Mouse (Mus musculus) myocyte (in vitro differentiated cells): ENCODE measurements around the gene Ppfia3.

Experiments
- CEBPB ChIP-seq: IDR thresholded peaks from 2 replicates; pipeline ENCODE4 v1.6.1; 2011; ENCODE audit warnings: mild to moderate bottlenecking, moderate library complexity; ENCODE audit not compliant: poor library complexity, insufficient read depth, severe bottlenecking
- E2F4 ChIP-seq: IDR thresholded peaks from one replicate; pipeline ENCODE4 v1.6.1; 2011; ENCODE audit warnings: mild to moderate bottlenecking, control low read depth, moderate library complexity; ENCODE audit not compliant: insufficient read depth
- POLR2A ChIP-seq: IDR thresholded peaks from one replicate; pipeline ENCODE4 v1.6.1; 2011; ENCODE audit warnings: low read depth, mild to moderate bottlenecking, control low read depth, moderate library complexity; ENCODE audit not compliant: insufficient read length
- USF1 ChIP-seq: IDR thresholded peaks from one replicate; pipeline ENCODE4 v1.6.1; 2011; ENCODE audit warnings: low read depth, mild to moderate bottlenecking, control low read depth, moderate library complexity

DNA sequence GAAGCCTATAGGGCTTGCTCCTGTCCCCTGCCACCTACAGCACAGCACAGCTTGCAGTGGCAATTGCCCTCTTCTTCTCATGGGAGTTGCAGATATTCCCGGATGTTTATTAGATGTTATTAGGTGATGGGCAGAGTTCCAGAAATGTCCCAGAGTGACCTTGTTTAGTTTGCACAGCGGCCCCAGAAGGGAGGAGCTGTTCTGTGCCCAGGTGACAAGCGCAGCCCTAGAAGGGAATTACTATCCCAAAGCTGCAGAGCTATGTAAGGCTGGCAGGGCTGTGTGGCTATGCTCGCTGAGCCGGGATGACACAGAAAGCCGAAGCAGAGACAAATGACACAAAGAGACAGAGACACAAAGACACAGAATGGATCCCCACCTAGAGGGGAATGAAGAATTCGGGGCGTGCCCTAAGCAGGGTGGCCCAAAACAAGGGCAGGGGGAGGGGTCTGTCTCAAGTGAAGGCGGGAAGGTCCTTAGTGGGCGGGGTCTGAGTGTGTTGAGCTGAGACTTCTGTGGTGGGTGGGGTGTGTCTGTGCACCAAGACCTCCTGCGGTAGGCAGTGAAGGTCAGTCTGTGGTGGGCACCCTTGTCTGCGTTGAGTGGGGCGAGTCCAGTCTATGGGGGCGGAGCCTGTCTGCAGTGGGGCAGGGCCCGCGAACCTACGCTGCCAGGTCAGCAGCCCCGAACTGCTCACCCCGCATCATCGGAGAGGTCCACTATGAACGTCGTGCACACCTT lies 34.0 kb downstream of the Ppfia3 start:
- TF ChIP-seq POLR2A (peak; percentile 55), CEBPB (no peak), E2F4 (no peak), USF1 (no peak)
